Mouse (Mus musculus): ENCODE data around the gene Aaas.
"Not testable (repeated sequence)": the region's sequence is repeated elsewhere in the genome, so short reads cannot be mapped to it uniquely, and the experiment has no call there.

The Aaas gene

GRCm38 (mm10) chr15:102356501-102357325 is 6.1 kb upstream of the Aaas start:
- DNase-seq, result no peak

GRCm38 (mm10) chr15:102355871-102356441 is 5.4 kb upstream of the Aaas start:
- peak; percentile 66 for DNase-seq

- DNase-seq, result peak; percentile 31
Measured at GRCm38 (mm10) chr15:102355134-102355870, 4.7 kb upstream of the Aaas start.

- no peak for DNase-seq
Measured at GRCm38 (mm10) chr15:102353986-102354385, 3.4 kb upstream of the Aaas start.

GRCm38 (mm10) chr15:102352177-102352576 is 1.6 kb upstream of the Aaas start:
- no peak for DNase-seq

GRCm38 (mm10) chr15:102350942-102351291 is 346 bp upstream of the Aaas start:
- DNase-seq, result no peak

GRCm38 (mm10) chr15:102346444-102346843 is 4.1 kb downstream of the Aaas start:
- no peak for DNase-seq

GRCm38 (mm10) chr15:102344490-102344889 is 6.1 kb downstream of the Aaas start:
- DNase-seq, result no peak

GRCm38 (mm10) chr15:102341580-102341979 is 9.0 kb downstream of the Aaas start:
- no peak for DNase-seq

GRCm38 (mm10) chr15:102339612-102340011 is 11.0 kb downstream of the Aaas start:
- no peak for DNase-seq

GRCm38 (mm10) chr15:102336946-102337345 is 13.6 kb downstream of the Aaas start:
- peak; percentile 57 for DNase-seq

GRCm38 (mm10) chr15:102335925-102336324 is 14.6 kb downstream of the Aaas start:
- not testable (repeated sequence) for DNase-seq

GRCm38 (mm10) chr15:102335254-102335653 is 15.3 kb downstream of the Aaas start:
- DNase-seq, result no peak

- DNase-seq, result peak; percentile 83
Measured at GRCm38 (mm10) chr15:102331610-102332015, 19.0 kb downstream of the Aaas start, which contains the start of gene Myg1. Gene Myg1, plus strand, starts transcription at chr15:102331709.

- no peak for DNase-seq
Measured at GRCm38 (mm10) chr15:102326892-102327291, 23.7 kb downstream of the Aaas start.

GRCm38 (mm10) chr15:102326022-102326576 is 24.5 kb downstream of the Aaas start, which contains the start of gene Pfdn5:
Gene Pfdn5, plus strand, starts transcription at chr15:102326116.
- peak; percentile 83 for DNase-seq

- DNase-seq, result peak; percentile 33
Measured at GRCm38 (mm10) chr15:102324654-102325473, 25.7 kb downstream of the Aaas start.

- peak; percentile 44 for DNase-seq
Measured at GRCm38 (mm10) chr15:102316263-102316662, 34.3 kb downstream of the Aaas start.

GRCm38 (mm10) chr15:102315292-102315691 is 35.3 kb downstream of the Aaas start:
- no peak for DNase-seq

- no peak for DNase-seq
Measured at GRCm38 (mm10) chr15:102311489-102311888, 39.1 kb downstream of the Aaas start.

GRCm38 (mm10) chr15:102310074-102310845 is 40.3 kb downstream of the Aaas start:
- DNase-seq, result peak; percentile 42

- no peak for DNase-seq
Measured at GRCm38 (mm10) chr15:102308717-102309116, 41.9 kb downstream of the Aaas start.
